8 mouse cellular contexts compared by ENCODE assay signal in the genomic region with DNA sequence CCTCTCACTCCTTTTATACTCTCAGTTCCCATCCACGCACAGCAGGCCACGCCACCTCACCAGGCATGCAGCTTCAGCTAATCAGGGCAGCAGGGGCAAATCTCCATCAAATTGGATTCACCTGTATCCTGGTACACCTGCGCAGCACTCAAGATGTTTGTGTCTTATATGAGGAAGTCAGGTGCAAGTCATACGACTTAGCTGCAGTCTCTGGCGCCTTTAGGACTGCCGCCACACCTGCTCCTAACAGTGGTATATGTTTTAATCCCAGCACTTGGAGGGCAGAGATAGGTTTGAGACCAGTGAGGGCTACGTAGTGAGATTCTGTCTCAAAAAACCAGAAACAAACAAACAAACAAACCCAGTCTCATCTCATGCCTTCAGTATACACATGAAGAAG. TPM values are rescaled to one million over a fixed set of nuclear protein-coding genes. Genes with fewer than 3 reads are reported as not detected.
DNase-seq lines count a peak whose midpoint lies in the region; ATAC-seq lines count a peak whose summit lies in the region.
"Not testable (repeated sequence)": the region's sequence is repeated elsewhere in the genome, so short reads cannot be mapped to it uniquely, and the experiment has no call there.

A gene (plus strand): TSS at position 301 of the 400 bp plus-strand sequence.

- not testable (repeated sequence) for DNase-seq in adrenal gland, postnatal 25 days; heart, embryonic 10.5 days (ENCODE audit: low spot score); layer of hippocampus, adult 8-10 months (ENCODE audit: low spot score in 2 of 2); urinary bladder, adult 2 months (ENCODE audit: low spot score)

- not testable (repeated sequence) for H3K4me1 ChIP-seq in forebrain, embryonic 12.5 days; heart, embryonic 10.5 days; hindbrain, embryonic 13.5 days (replicated peaks); limb, embryonic 15.5 days; midbrain, embryonic 13.5 days (replicated peaks)

- not testable (repeated sequence) for ATAC-seq in forebrain, embryonic 12.5 days (ENCODE audit: low FRiP score); hindbrain, embryonic 13.5 days (ENCODE audit: low FRiP score); limb, embryonic 15.5 days (ENCODE audit: insufficient number of reproducible peaks, low FRiP score, low TSS enrichment, low read depth); midbrain, embryonic 13.5 days

- H3K4me2 ChIP-seq in forebrain, embryonic 12.5 days; hindbrain, embryonic 13.5 days; limb, embryonic 15.5 days; midbrain, embryonic 13.5 days (replicated peaks): not testable (repeated sequence)

- H3K27ac ChIP-seq in forebrain, embryonic 12.5 days; heart, embryonic 10.5 days; hindbrain, embryonic 13.5 days; limb, embryonic 15.5 days; midbrain, embryonic 13.5 days: not testable (repeated sequence)

- H3K27me3 ChIP-seq in forebrain, embryonic 12.5 days; heart, embryonic 10.5 days (ENCODE audit: insufficient read depth, poor library complexity, severe bottlenecking); hindbrain, embryonic 13.5 days; limb, embryonic 15.5 days; midbrain, embryonic 13.5 days: not testable (repeated sequence)

- not testable (repeated sequence) for H3K36me3 ChIP-seq in forebrain, embryonic 12.5 days (replicated peaks); heart, embryonic 10.5 days; hindbrain, embryonic 13.5 days; limb, embryonic 15.5 days; midbrain, embryonic 13.5 days

- not testable (repeated sequence) for H3K9me3 ChIP-seq in forebrain, embryonic 12.5 days; heart, embryonic 10.5 days; hindbrain, embryonic 13.5 days; limb, embryonic 15.5 days; midbrain, embryonic 13.5 days

- 89% methylated on average over 4 of the region's 7 CpGs for WGBS in forebrain, embryonic 12.5 days
- WGBS in heart, embryonic 10.5 days = 85% methylated on average over 4 of the region's 7 CpGs
- WGBS in hindbrain, embryonic 13.5 days = 94% methylated on average over 4 of the region's 7 CpGs
- WGBS in limb, embryonic 15.5 days = 95% methylated on average over 4 of the region's 7 CpGs
- WGBS in midbrain, embryonic 13.5 days = 88% methylated on average over 4 of the region's 7 CpGs

- H3K4me3 ChIP-seq in forebrain, embryonic 12.5 days (replicated peaks); heart, embryonic 10.5 days; hindbrain, embryonic 13.5 days; limb, embryonic 15.5 days; midbrain, embryonic 13.5 days (replicated peaks): not testable (repeated sequence)

- H3K9ac ChIP-seq in forebrain, embryonic 12.5 days; hindbrain, embryonic 13.5 days; limb, embryonic 15.5 days; midbrain, embryonic 13.5 days (replicated peaks): not testable (repeated sequence)

RNA-seq across cellular contexts. Expression of the gene that starts here (rescaled TPM):
- 33.4 and 39.6 TPM in 2 replicates for total RNA-seq in adrenal gland, postnatal 25 days (2021)
- 36.7 and 43.0 TPM in 2 replicates for polyA plus RNA-seq in forebrain, embryonic 12.5 days (2016; fragmentation: Nextera tagmentation; extraction: Ambion mirVana)
- 81.1 and 88.3 TPM in 2 replicates for polyA plus RNA-seq in heart, embryonic 10.5 days (2016; fragmentation: Nextera tagmentation; extraction: Ambion mirVana)
- 27.5 and 34.4 TPM in 2 replicates for polyA plus RNA-seq in hindbrain, embryonic 13.5 days (2015; fragmentation: Nextera tagmentation; extraction: Ambion mirVana)
- 10 to 100 TPM; 50.5 to 52.8 (median 51.7) TPM for total RNA-seq in layer of hippocampus, adult 8-10 months (2022)
- polyA plus RNA-seq in limb, embryonic 15.5 days (2015; fragmentation: Nextera tagmentation; extraction: Ambion mirVana) = 57.5 and 60.6 TPM in 2 replicates
- polyA plus RNA-seq in midbrain, embryonic 13.5 days (2015; fragmentation: Nextera tagmentation; extraction: Ambion mirVana) = 15.5 and 19.5 TPM in 2 replicates
- polyA plus RNA-seq in urinary bladder, adult 2 months (2012; rRNA removed) = 1,883 and 2,290 TPM in 2 replicates

Comparison
In these comparisons a context has a peak if more than half of its experiments do, and no peak if none do; other contexts are left out.
1. RNA of the gene that starts here (polyA plus RNA-seq): 1,883 to 2,290 TPM in urinary bladder, adult 2 months; 81.1 to 88.3 TPM in heart, embryonic 10.5 days, 57.5 to 60.6 TPM in limb, embryonic 15.5 days, 36.7 to 43.0 TPM in forebrain, embryonic 12.5 days, 27.5 to 34.4 TPM in hindbrain, embryonic 13.5 days and 15.5 to 19.5 TPM in midbrain, embryonic 13.5 days; every median in the first group is over 10 times any median in the second.